Mouse (Mus musculus) liver, embryonic 13.5 days (tissue): ENCODE data around the gene Sec14l4. TPM values are rescaled to one million over a fixed set of nuclear protein-coding genes. Genes with fewer than 3 reads are reported as not detected.

ENCODE experiments used
- ATAC-seq: fragments of 200-750 bp; cut with Nextera tagmentation; 2 replicates; pipeline ENCODE4 v1.8.0; 2017; ENCODE audit warnings: low read depth, mild to moderate bottlenecking, moderate number of reproducible peaks, moderate library complexity
- DNase-seq: peaks from one replicate; pipeline ENCODE4 v3.0.0; 2022
- H3K27ac ChIP-seq: fragments of 300-500 bp; sonication (generic); 2 replicates; pipeline ENCODE4 v1.5.1; 2015; ENCODE audit warnings: moderate library complexity, mild to moderate bottlenecking, inconsistent platforms
- H3K27me3 ChIP-seq: fragments of 300-500 bp; sonication (generic); 2 replicates; pipeline ENCODE4 v1.6.1; 2015; ENCODE audit warnings: mild to moderate bottlenecking, inconsistent platforms
- H3K36me3 ChIP-seq: fragments of 300-500 bp; sonication (generic); 2 replicates; pipeline ENCODE4 v1.6.1; 2015; ENCODE audit warnings: mild to moderate bottlenecking, inconsistent platforms
- H3K4me1 ChIP-seq: fragments of 300-500 bp; sonication (generic); replicated peaks from 2 replicates; pipeline ENCODE4 v1.6.1; 2015; ENCODE audit warnings: inconsistent platforms
- H3K4me2 ChIP-seq: fragments of 300-500 bp; sonication (generic); 2 replicates; pipeline ENCODE4 v1.6.1; 2015; ENCODE audit warnings: inconsistent platforms, mild to moderate bottlenecking, moderate library complexity
- H3K4me3 ChIP-seq: fragments of 300-500 bp; sonication (generic); replicated peaks from 2 replicates; pipeline ENCODE4 v1.5.1; 2015; ENCODE audit warnings: mild to moderate bottlenecking, inconsistent platforms
- H3K9ac ChIP-seq: fragments of 300-500 bp; sonication (generic); 2 replicates; pipeline ENCODE4 v1.6.1; 2015; ENCODE audit warnings: mild to moderate bottlenecking, inconsistent platforms
- H3K9me3 ChIP-seq: fragments of 300-500 bp; sonication (generic); replicated peaks from 2 replicates; pipeline ENCODE4 v1.6.1; 2016; ENCODE audit warnings: inconsistent platforms
- WGBS: fragments of 180-500 bp; shearing (Covaris S2); methylation state at CpG from one replicate; pipeline ENCODE4 v1.1.7; 2015; ENCODE audit not compliant: insufficient replicate concordance; 5-methylcytosine and 5-hydroxymethylcytosine counted together
- polyA plus RNA-seq: library from polyadenylated mRNA; unstranded; fragments of >200 nt; fragmentation: Nextera tagmentation; extraction: Ambion mirVana; gene quantifications from 2 replicates; pipeline ENCODE4 v1.2.1, GENCODE M21; 2015

The Sec14l4 gene
- polyA plus RNA-seq, 1 experiment from 2014 or later, result 0.96 TPM

- DNase-seq, result no peak
- WGBS, result 81% methylated on average over 2 of the region's 2 CpGs
- no peak overlapping the region for H3K27ac ChIP-seq
These were observed 16.5 kb downstream of the Sec14l4 start for GRCm38 (mm10) chr11:4047766-4048165.

GRCm38 (mm10) chr11:4048438-4048837, 17.2 kb downstream of the Sec14l4 start:
- no peak for DNase-seq
- whole genome bisulfite sequencing, result 66% methylated on average over 6 of the region's 6 CpGs
- H3K4me3 ChIP-seq, result no peak overlapping the region
- no peaks in the 10 kb centered on the region for H3K9me3 ChIP-seq
- H3K9ac ChIP-seq, result no peak overlapping the region
- H3K4me2 ChIP-seq, result no peak overlapping the region
- H3K27me3 ChIP-seq, result no peaks in the 10 kb centered on the region
- no peaks in the 10 kb centered on the region for H3K4me1 ChIP-seq
- H3K27ac ChIP-seq, result no peak overlapping the region
- no peak for ATAC-seq
- no peaks in the 10 kb centered on the region for H3K36me3 ChIP-seq

More at GRCm38 (mm10) chr11:4047766-4048165, 16.5 kb downstream of the Sec14l4 start:
- no peak overlapping the region for H3K9ac ChIP-seq
- no peaks in the 10 kb centered on the region for H3K9me3 ChIP-seq
- H3K4me2 ChIP-seq, result no peak overlapping the region
- H3K27me3 ChIP-seq, result no peaks in the 10 kb centered on the region
- no peak for ATAC-seq
- no peaks in the 10 kb centered on the region for H3K4me1 ChIP-seq
- no peak overlapping the region for H3K4me3 ChIP-seq
- no peaks in the 10 kb centered on the region for H3K36me3 ChIP-seq

GRCm38 (mm10) chr11:4053586-4053985, 22.3 kb downstream of the Sec14l4 start:
- ATAC-seq, result no peak
- 15% methylated on average over 5 of the region's 5 CpGs for WGBS
- peak; percentile 31 for DNase-seq

GRCm38 (mm10) chr11:4060866-4061575, 29.8 kb downstream of the Sec14l4 start:
- no peaks in the 10 kb centered on the region for H3K36me3 ChIP-seq
- no peak overlapping the region for H3K4me2 ChIP-seq
- 56% methylated on average over 5 of the region's 5 CpGs for WGBS
- H3K27me3 ChIP-seq, result no peaks in the 10 kb centered on the region
- no peak for ATAC-seq
- no peak overlapping the region for H3K9ac ChIP-seq
- no peak overlapping the region for H3K27ac ChIP-seq
- DNase-seq, result no peak
- no peaks in the 10 kb centered on the region for H3K9me3 ChIP-seq
- H3K4me1 ChIP-seq, result no peaks in the 10 kb centered on the region
- H3K4me3 ChIP-seq, result no peak overlapping the region

More at GRCm38 (mm10) chr11:4053586-4053985, 22.3 kb downstream of the Sec14l4 start:
- H3K9ac ChIP-seq, result no peak overlapping the region
- H3K27ac ChIP-seq, result no peak overlapping the region
- H3K36me3 ChIP-seq, result no peaks in the 10 kb centered on the region
- no peak overlapping the region for H3K4me3 ChIP-seq
- H3K4me1 ChIP-seq, result no peaks in the 10 kb centered on the region
- H3K27me3 ChIP-seq, result no peaks in the 10 kb centered on the region
- no peak overlapping the region for H3K4me2 ChIP-seq
- H3K9me3 ChIP-seq, result no peaks in the 10 kb centered on the region

- H3K4me1 ChIP-seq, result no peaks in the 10 kb centered on the region
- no peak overlapping the region for H3K27ac ChIP-seq
- no peaks in the 10 kb centered on the region for H3K36me3 ChIP-seq
- no peak overlapping the region for H3K4me2 ChIP-seq
- no peak overlapping the region for H3K9ac ChIP-seq
- 64% methylated on average over 4 of the region's 4 CpGs for WGBS
- no peaks in the 10 kb centered on the region for H3K9me3 ChIP-seq
- H3K27me3 ChIP-seq, result no peaks in the 10 kb centered on the region
- H3K4me3 ChIP-seq, result no peak overlapping the region
- DNase-seq (no peak), ATAC-seq (no peak)
These were observed 31.3 kb downstream of the Sec14l4 start for GRCm38 (mm10) chr11:4062523-4062922.

GRCm38 (mm10) chr11:4062981-4063380, 31.7 kb downstream of the Sec14l4 start:
- no peaks in the 10 kb centered on the region for H3K9me3 ChIP-seq
- 40% methylated on average over 6 of the region's 6 CpGs for WGBS
- no peaks in the 10 kb centered on the region for H3K4me1 ChIP-seq
- DNase-seq, result no peak
- ATAC-seq, result no peak
- no peak overlapping the region for H3K27ac ChIP-seq
- no peak overlapping the region for H3K9ac ChIP-seq
- no peak overlapping the region for H3K4me2 ChIP-seq
- no peaks in the 10 kb centered on the region for H3K27me3 ChIP-seq
- H3K4me3 ChIP-seq, result no peak overlapping the region
- H3K36me3 ChIP-seq, result no peaks in the 10 kb centered on the region

- no peak within 1 kb of the TSS for H3K4me3 ChIP-seq
- no peaks in the 10 kb centered on the region for H3K36me3 ChIP-seq
- H3K4me2 ChIP-seq, result no peak within 1 kb of the TSS
- no peak within 1 kb of the TSS for H3K27ac ChIP-seq
- H3K9ac ChIP-seq, result no peak within 1 kb of the TSS
- H3K27me3 ChIP-seq, result no peaks in the 10 kb centered on the region
- DNase-seq, result no peak
- H3K4me1 ChIP-seq, result no peaks in the 10 kb centered on the region
- WGBS, result 43% methylated on average over 5 of the region's 5 CpGs
- ATAC-seq, result no peak
- H3K9me3 ChIP-seq, result no peaks in the 10 kb centered on the region
These were observed 33.4 kb downstream of the Sec14l4 start, which contains the start of gene Sec14l3 for GRCm38 (mm10) chr11:4064627-4065122. Gene Sec14l3 (plus strand): TSS chr11:4064841.

- ATAC-seq (no peak), DNase-seq (no peak)
- H3K27ac ChIP-seq, result no peak overlapping the region
- H3K4me1 ChIP-seq, result no peaks in the 10 kb centered on the region
- H3K36me3 ChIP-seq, result no peaks in the 10 kb centered on the region
- H3K27me3 ChIP-seq, result no peaks in the 10 kb centered on the region
- H3K4me3 ChIP-seq, result no peak overlapping the region
- H3K9me3 ChIP-seq, result no peaks in the 10 kb centered on the region
- no peak overlapping the region for H3K4me2 ChIP-seq
- 59% methylated on average over 1 of the region's 1 CpGs for WGBS
- H3K9ac ChIP-seq, result no peak overlapping the region
These were observed 38.4 kb downstream of the Sec14l4 start for GRCm38 (mm10) chr11:4069664-4070063.

GRCm38 (mm10) chr11:4076633-4077032, 45.4 kb downstream of the Sec14l4 start:
- no peaks in the 10 kb centered on the region for H3K9me3 ChIP-seq

GRCm38 (mm10) chr11:4078267-4078933, 47.1 kb downstream of the Sec14l4 start:
- no peak for DNase-seq
- Histone ChIP-seq H3K4me2 (no peak overlapping the region), H3K4me1 (no peaks in the 10 kb centered on the region), H3K27ac (no peak overlapping the region), H3K9me3 (no peaks in the 10 kb centered on the region), H3K36me3 (no peaks in the 10 kb centered on the region), H3K9ac (no peak overlapping the region), H3K4me3 (no peak overlapping the region), H3K27me3 (no peaks in the 10 kb centered on the region)
- 53% methylated on average over 7 of the region's 7 CpGs for WGBS
- ATAC-seq, result no peak

More at GRCm38 (mm10) chr11:4076633-4077032, 45.4 kb downstream of the Sec14l4 start:
- Histone ChIP-seq H3K36me3 (no peaks in the 10 kb centered on the region), H3K4me2 (no peak overlapping the region), H3K27me3 (no peaks in the 10 kb centered on the region), H3K27ac (no peak overlapping the region), H3K4me1 (no peaks in the 10 kb centered on the region), H3K4me3 (no peak overlapping the region), H3K9ac (no peak overlapping the region)
- DNase-seq, result no peak
- 10% methylated on average over 8 of the region's 8 CpGs for WGBS
- no peak for ATAC-seq

- Histone ChIP-seq H3K4me1 (no peaks in the 10 kb centered on the region), H3K9me3 (no peaks in the 10 kb centered on the region), H3K36me3 (no peaks in the 10 kb centered on the region), H3K27me3 (no peaks in the 10 kb centered on the region), H3K27ac (no peak overlapping the region), H3K9ac (no peak overlapping the region), H3K4me3 (no peak overlapping the region), H3K4me2 (no peak overlapping the region)
- no peak for ATAC-seq
- DNase-seq, result peak; percentile 22
- 5% methylated on average over 4 of the region's 4 CpGs for WGBS
These were observed 49.0 kb downstream of the Sec14l4 start for GRCm38 (mm10) chr11:4080219-4080618.
